ENCODE assay signal across 10 mouse cellular contexts in the genomic region with DNA sequence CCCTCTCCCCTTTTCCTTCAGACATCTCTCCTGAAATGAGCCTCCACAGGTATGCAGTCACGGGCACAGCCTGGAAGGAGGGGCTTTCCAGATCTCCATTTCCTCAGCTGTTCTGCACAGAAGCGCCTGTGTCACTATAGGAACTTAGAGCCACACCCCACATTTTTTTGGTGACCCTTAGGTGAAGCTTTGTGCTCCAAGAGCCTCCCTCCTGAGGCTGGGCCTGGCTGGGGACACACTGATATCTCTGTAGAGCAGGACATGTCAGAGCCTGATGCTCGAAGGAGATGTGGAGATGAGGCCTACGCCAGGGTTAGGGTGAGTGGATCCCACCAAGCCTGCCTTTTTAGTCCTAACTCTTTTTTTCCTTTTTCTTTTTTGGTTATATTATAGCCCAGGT. TPM values are rescaled to one million over a fixed set of nuclear protein-coding genes. Genes with fewer than 3 reads are reported as not detected.
A peak's percentile ranks its signal among the peaks of the same experiment; 100 is the strongest.
DNase-seq lines count a peak whose midpoint lies in the region; ATAC-seq lines count a peak whose summit lies in the region.
"Had no signal": no experiment of that assay in that cellular context is flagged by ENCODE, and none has a peak within 500 bp of the region (broad histone marks: within the 10 kb centered on the region; RNA-seq: fewer than 3 reads in every experiment).

No protein-coding gene starts in this region.

- ATAC-seq in erythroblast, adult 5-6 weeks (replicated peaks; ENCODE audit: low FRiP score, poor library complexity, severe bottlenecking), result peak; percentile 91
- peak; percentile 97 for ATAC-seq in megakaryocyte progenitor cell, adult 5-6 weeks (replicated peaks; ENCODE audit: poor library complexity)
- ATAC-seq: hindbrain, embryonic 16.5 days had no signal

- peak; percentile 35 for DNase-seq in embryo, embryonic 10 days (ENCODE audit: low spot score)
- no peak for DNase-seq in embryo, embryonic 10.5 days (ENCODE audit: low spot score)
- peak; percentile 26 for DNase-seq in ES-CJ7 (ENCODE audit: low read depth, low spot score)
- no peak for DNase-seq in cerebellum, postnatal 25 days
- no peak for DNase-seq in kidney, postnatal 14 days
- no peak for DNase-seq in left cerebral cortex, adult 8-10 months (ENCODE audit: low spot score in 2 of 2)
- DNase-seq: kidney, postnatal 4 days had no signal

RNA-seq across cellular contexts. Expression of gene Ap2a2, which starts 23.3 kb away (rescaled TPM):
- total RNA-seq in erythroblast, adult 5-6 weeks (2015; ENCODE audit: low replicate concordance), result 39.9 and 43.4 TPM in 2 replicates
- 59.3 and 64.1 TPM in 2 replicates for total RNA-seq in erythroblast, adult 5-6 weeks (2017; ENCODE audit: low replicate concordance)
- 18.3 and 20.0 TPM in 2 replicates for total RNA-seq in megakaryocyte progenitor cell, adult 5-6 weeks (2015)
- 23.4 and 23.6 TPM in 2 replicates for total RNA-seq in megakaryocyte progenitor cell, adult 5-6 weeks (2017)
- 100 to 1,000 TPM; 188 to 206 (median 202) TPM for total RNA-seq in left cerebral cortex, adult 8-10 months (2022)

RNA-seq across cellular contexts. Expression of gene Chid1, which starts 45.6 kb away (rescaled TPM):
- total RNA-seq in erythroblast, adult 5-6 weeks (2015; ENCODE audit: low replicate concordance), result 4.0 and 7.5 TPM in 2 replicates
- 7.5 and 8.1 TPM in 2 replicates for total RNA-seq in erythroblast, adult 5-6 weeks (2017; ENCODE audit: low replicate concordance)
- 5.8 and 6.3 TPM in 2 replicates for total RNA-seq in megakaryocyte progenitor cell, adult 5-6 weeks (2015)
- 31.2 and 38.7 TPM in 2 replicates for total RNA-seq in megakaryocyte progenitor cell, adult 5-6 weeks (2017)
- 10 to 100 TPM; 66.8 to 72.6 (median 69.2) TPM for total RNA-seq in left cerebral cortex, adult 8-10 months (2022)

Comparison
In these comparisons a context has a peak if more than half of its experiments do, and no peak if none do; other contexts are left out.
1. DNase-seq: peak in embryo, embryonic 10 days (single experiment) and ES-CJ7 (single experiment); none in embryo, embryonic 10.5 days (single experiment), cerebellum, postnatal 25 days (0 of 2), kidney, postnatal 14 days (single experiment) and left cerebral cortex, adult 8-10 months (0 of 2).